Mouse (Mus musculus) layer of hippocampus, adult 18-20 months (tissue): ENCODE data around the gene Tbck. TPM values are rescaled to one million over a fixed set of nuclear protein-coding genes. Genes with fewer than 3 reads are reported as not detected.

Experiments used
- DNase-seq, 2 experiments: peaks; one replicate each; pipeline ENCODE4 v3.0.0; 2022; ENCODE audit warnings: low spot score in 2 of 2
- long read RNA-seq: library from polyadenylated mRNA; stranded (forward); transcript quantifications from one replicate; pipeline ENCODE4 v2.0.0, GENCODE M21; 2021
- total RNA-seq, 2 experiments: library from RNA; stranded (reverse); gene quantifications; 2 replicates each; pipeline ENCODE4 v1.2.3; 2021

The Tbck gene
- total RNA-seq = 10 to 100 TPM; 33.2 to 34.6 TPM
- long read RNA-seq, full-length matches to known transcripts = 18 of 27 reads
- long read RNA-seq, partial matches to known transcripts = 1 of 27 reads
- long read RNA-seq, other reads (novel, unspliced or antisense) = 8 of 27 reads

- peak; percentile 92 to 96 for DNase-seq
These were observed at the start of gene Tbck for GRCm38 (mm10) chr3:132683447-132684230. TSS of gene Tbck (plus strand) at chr3:132684144.

DNA sequence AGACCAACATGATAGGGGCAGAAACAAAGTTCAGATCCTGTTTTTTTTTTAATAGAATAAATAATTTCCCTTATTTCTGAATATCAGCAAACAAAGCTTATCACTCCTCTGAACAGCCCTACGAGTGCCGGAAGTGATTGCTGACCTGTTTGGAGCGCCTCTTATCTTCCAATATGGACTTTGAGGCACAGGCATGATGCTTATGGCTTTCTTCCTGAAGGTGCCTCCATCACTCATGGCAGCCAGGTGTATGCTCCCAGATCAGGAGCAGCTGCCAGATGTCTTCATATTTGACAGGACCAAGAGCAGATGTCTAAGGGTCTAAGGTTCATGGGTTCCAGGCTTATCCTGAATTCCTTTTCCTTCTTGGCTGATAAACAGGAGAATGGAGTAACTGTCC lies 46.9 kb upstream of the Tbck start:
- DNase-seq = no peak

DNA sequence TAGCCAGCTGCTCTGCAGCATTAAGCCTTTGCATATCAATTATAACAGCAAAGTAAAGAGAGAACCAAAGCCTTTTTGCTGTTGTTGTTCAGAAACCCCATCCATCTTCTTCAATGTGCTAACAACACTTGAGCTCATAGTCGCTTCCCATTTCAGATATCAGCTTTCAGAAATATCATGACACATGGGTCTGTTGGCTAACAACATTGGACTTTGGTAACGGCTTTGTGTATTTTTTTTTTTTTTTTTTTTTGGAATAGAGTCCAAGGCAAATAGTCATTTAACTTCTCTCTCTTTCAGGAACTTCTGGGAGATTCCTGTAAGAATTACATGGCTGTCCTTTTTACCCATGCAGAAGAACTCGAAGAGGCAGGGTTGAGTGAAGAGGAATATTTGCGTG lies 39.9 kb upstream of the Tbck start:
- no peak for DNase-seq

GRCm38 (mm10) chr3:132646814-132647213 lies 37.1 kb upstream of the Tbck start:
- no peak for DNase-seq

DNA sequence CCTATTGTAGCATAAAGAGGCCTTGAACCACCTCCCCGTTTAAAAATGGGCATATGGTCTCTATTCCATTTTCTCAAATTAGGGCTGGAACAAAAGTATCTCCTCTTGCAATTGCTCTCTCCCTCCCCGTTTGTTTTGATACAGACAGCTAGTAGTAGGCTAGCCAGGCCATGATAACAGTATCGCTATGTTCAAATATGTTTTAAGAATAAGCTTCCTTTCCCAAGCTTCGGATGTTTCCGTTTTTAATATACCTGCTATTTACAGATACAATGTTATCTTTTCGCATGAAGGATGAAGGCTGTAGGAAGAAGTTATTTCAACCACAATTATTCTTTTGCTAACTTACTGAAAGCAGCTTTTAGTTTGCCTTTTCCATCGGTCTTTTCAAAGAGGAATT lies 34.6 kb upstream of the Tbck start:
- no peak for DNase-seq

GRCm38 (mm10) chr3:132650191-132650590 lies 33.8 kb upstream of the Tbck start:
- no peak for DNase-seq

DNA sequence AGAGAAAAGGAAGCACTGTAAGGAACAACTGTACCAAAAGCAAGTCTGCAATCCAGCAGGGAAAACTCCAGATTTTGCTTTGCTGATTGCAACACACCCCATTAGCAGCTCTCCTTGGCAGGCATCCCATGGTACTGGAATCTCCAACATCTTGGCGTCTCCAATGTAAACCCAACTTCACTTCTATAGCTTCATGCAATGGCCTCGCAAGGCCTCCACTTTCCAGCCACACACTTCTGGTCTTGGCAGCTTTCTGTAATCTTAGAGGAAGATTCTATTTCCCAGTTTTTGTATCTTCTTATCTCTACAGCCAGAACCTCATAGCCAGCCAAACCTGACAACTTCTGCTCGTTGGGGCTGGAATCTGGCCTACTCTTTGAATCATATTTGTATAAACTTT lies 32.2 kb upstream of the Tbck start:
- peak in 1 of 2 experiments; percentile 37 for DNase-seq

DNA sequence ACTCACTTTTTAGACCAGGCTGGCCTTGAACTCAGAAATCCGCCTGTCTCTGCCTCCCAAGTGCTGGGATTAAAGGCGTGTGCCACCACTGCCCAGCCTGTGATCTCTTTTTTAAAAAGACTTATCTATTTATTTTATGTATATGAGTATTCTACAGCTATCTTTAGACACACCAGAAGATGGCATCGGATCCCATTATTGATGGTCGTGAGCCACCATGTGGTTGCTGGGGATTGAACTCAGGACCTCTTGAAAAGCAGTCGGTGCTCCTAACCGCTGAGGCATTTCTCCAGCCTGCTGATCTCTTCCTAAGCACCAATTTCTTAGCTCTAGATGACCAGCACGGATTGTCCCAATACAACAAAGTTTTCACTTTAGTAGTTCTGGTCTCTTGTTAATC lies 30.0 kb upstream of the Tbck start:
- no peak for DNase-seq

GRCm38 (mm10) chr3:132655955-132656354 lies 28.0 kb upstream of the Tbck start:
- no peak for DNase-seq

- DNase-seq = no peak
These were observed 6.5 kb upstream of the Tbck start for GRCm38 (mm10) chr3:132677494-132677893.

GRCm38 (mm10) chr3:132684231-132684928 lies 436 bp downstream of the Tbck start, which contains the start of gene Aimp1:
TSS of gene Aimp1 (minus strand) at chr3:132684370.
- DNase-seq = no peak

DNA sequence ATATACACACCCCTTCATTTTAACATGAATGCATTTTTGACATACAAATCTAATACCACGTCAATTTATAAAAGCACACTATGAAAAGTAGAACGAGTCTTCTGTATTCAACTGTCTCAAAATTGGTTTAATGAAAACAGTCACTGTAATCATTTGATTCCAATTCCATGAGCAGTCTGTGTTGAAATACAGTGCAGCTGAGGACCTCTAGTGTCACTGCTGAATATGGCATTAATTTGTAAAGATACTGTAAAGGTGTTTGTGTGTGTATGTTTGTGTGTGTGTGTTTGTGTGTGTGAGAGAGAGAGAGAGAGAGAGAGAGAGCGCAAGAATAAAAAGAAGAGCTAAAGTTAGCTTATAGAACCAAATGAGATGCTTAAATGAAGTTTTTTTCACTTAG lies 17.4 kb downstream of the Tbck start:
- DNase-seq = peak in 1 of 2 experiments; percentile 40

GRCm38 (mm10) chr3:132704216-132704615 lies 20.3 kb downstream of the Tbck start:
- no peak for DNase-seq

- DNase-seq = no peak
These were observed 23.0 kb downstream of the Tbck start for GRCm38 (mm10) chr3:132706977-132707376.

DNA sequence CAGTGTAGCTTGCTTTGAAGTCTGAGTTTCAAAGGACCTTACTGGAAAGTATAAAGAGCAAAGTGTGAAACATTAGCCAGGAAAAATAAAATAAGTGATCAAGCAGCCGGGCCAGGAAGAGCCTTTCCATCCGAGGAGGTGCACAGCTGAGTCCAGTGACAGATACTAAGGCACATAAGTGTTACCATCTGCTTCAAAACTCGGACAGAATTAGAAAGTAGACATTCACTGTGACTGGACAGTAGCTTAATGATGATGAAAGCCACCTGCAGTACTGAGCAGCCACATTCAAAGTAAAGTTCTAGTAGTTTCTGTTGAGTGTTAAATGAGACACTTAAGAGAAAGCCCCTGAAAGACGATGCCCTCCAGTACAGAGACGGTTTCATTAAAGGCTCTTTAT lies 30.0 kb downstream of the Tbck start:
- no peak for DNase-seq

DNA sequence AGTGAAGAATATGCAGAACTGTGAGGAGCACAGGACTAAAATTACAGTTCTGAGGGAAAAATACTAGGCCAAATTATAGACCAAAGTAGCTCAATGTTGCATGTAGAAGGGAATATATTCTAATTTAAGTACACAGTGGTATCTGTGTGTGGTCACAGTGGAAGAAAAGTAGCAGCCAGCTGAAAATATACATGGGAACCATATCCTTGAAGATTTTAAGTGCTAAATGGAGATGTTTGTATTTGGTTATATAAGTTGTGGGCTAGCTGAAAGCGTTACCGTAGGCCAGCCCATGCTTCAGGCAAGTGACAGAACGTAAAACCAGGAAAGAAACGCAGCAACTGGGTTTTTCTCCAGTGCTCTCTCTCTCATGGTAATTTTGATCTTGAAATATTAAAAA lies 33.4 kb downstream of the Tbck start:
- no peak for DNase-seq

DNA sequence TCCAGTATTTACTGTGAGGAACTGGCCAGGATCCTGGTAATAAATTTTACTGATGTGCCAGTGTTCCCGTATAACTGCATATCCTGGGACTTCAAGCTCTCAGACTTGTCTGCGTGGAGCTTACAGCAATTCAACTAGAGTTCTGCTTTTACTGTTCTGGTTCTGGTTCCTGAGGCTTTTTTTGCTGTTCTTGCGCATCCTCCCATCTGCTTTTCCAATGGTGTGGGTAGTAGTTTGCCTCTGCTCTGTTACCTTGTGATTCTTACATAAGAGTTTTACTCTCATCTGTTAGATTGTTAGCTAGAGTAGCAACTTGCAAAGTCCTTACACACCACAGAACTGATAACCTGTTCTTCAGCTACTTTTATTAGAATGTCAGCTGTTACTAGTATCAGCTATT lies 40.4 kb downstream of the Tbck start:
- DNase-seq = peak in 1 of 2 experiments; percentile 49

DNA sequence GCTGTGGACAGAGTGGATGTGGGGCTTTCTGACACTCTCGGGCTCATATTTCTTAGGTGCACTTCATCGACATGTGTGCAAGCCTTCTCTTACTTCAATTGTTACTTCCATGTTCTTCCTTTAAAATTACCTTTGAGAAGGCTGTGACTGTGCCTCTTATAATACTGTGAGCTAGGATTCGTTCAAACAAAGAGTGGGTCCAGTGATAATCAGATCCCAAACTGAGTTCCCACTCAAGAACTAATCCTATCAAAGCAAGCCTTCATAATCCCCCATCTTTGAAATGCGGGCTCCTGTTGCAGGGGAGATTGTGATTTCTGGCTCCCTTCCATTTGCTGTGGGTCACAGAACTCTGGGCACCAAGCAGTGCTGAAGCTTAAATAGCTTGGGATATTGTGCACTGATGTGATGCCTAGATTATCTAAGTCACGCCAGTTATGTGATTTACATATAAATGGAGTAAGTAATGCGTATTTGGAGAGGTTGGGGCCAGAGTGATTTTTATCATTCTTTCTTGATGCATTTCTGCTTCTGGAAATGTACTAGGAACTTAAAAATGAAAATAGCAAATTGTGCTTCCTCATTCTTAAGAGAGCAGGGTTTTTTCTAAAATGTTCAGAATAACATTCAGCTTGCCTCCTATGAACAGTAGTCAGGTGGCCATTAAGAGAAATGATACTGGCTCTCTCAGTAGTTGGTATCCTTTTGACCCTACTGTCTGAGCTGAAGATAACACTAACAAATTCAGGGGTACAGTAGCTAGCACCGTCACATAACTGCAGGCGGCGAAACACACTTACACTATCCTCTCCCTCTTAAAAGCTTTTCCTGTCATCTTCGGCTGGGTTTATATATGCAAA lies 60.6 kb downstream of the Tbck start:
- no peak for DNase-seq

DNA sequence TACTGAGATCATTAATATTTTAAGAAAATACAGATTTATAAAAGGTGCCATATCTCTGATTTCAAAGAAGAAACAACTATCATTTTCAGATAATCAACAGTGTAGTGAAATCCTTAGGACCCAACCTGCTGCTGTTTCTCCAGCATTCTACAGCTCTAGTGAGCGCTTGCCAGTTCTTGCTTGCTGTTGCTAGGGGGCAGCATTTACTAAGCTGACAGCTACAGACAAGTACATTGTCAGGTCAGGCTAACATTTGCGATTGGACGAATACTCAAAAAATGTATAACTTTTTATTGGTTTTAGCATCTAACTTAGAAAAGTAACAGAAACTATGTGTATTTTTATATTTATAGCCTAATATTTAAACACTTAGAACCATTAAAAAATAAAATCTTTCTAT lies 63.1 kb downstream of the Tbck start:
- DNase-seq = peak; percentile 29 to 72

- no peak for DNase-seq
These were observed 63.8 kb downstream of the Tbck start for GRCm38 (mm10) chr3:132747766-132748165.

DNA sequence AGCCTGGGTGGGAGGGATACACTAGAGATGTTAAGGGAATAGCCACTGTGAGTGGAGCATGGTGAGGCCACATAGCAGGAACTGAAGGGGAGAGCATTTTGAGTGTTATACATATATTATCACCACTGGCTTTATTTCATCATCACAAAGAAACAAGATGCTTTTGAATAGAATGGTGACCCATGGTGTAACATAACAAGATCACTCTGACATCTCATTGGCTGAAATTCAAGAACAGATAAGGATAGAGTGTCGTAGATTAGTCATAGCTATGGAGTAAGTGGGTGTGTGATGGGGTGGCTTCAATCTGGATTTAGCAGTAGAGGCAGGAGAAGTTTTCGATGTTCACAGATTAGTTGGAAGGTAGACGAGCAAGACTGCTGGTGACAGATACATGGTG lies 64.8 kb downstream of the Tbck start:
- DNase-seq = no peak
